Mouse (Mus musculus): ENCODE data around the gene Zkscan3. TPM values are rescaled to one million over a fixed set of nuclear protein-coding genes. Genes with fewer than 3 reads are reported as not detected.

Gene Zkscan3
- total and polyA plus RNA-seq, 2 experiments: 14.5 to 33.1 TPM

- TF ChIP-seq POLR2A (IDR thresholded peaks at IDR 0.05; ENCODE audit: extremely low read depth, insufficient read depth, low read length): no peak
- H3K36me3 ChIP-seq (ENCODE audit: control insufficient read depth, insufficient read depth, low read length): no peaks in the 10 kb centered on the region
- no peak overlapping the region for H3K9ac ChIP-seq (ENCODE audit: low read depth, low read length)
- no peak overlapping the region for H3K27ac ChIP-seq (replicated peaks; ENCODE audit: insufficient read depth, low read depth, low read length)
- H3K79me2 ChIP-seq (ENCODE audit: control insufficient read depth, insufficient read depth, low read length): no peaks in the 10 kb centered on the region
- no peaks in the 10 kb centered on the region; the same call in 1 of the 2 replicates for H3K4me1 ChIP-seq (ENCODE audit: control insufficient read depth, insufficient read depth, low read length)
- DNase-seq (ENCODE audit: extremely low read depth, low read depth, low spot score): no peak
- no peaks in the 10 kb centered on the region for H3K27me3 ChIP-seq (ENCODE audit: control insufficient read depth, insufficient read depth, low read length)
- H3K4me3 ChIP-seq (ENCODE audit: insufficient read depth, low read depth, low read length): no peak overlapping the region
These were observed 52.0 kb downstream of the Zkscan3 start for GRCm38 (mm10) chr13:21350593-21350992.

- TF ChIP-seq CTCF (IDR thresholded peaks at IDR 0.05; ENCODE audit: low read depth, low read length) (no peak), POLR2A (IDR thresholded peaks at IDR 0.05; ENCODE audit: extremely low read depth, insufficient read depth, low read length) (no peak)
- 82% methylated on average over 1 of the region's 1 CpGs for WGBS
These were observed 55.9 kb downstream of the Zkscan3 start, which contains the start of gene Olfr1367 for GRCm38 (mm10) chr13:21346610-21347009. Gene Olfr1367 (plus strand): TSS chr13:21346910.

More at GRCm38 (mm10) chr13:21346610-21347009, 55.9 kb downstream of the Zkscan3 start, which contains the start of gene Olfr1367:
- Histone ChIP-seq H3K4me1 (ENCODE audit: control insufficient read depth, insufficient read depth, low read length) (no peaks in the 10 kb centered on the region; the same call in 1 of the 2 replicates), H3K27me3 (ENCODE audit: control insufficient read depth, insufficient read depth, low read length) (no peaks in the 10 kb centered on the region), H3K79me2 (ENCODE audit: control insufficient read depth, insufficient read depth, low read length) (no peaks in the 10 kb centered on the region), H3K27ac (replicated peaks; ENCODE audit: insufficient read depth, low read depth, low read length) (no peak within 1 kb of the TSS), H3K36me3 (ENCODE audit: control insufficient read depth, insufficient read depth, low read length) (no peaks in the 10 kb centered on the region), H3K9ac (ENCODE audit: low read depth, low read length) (no peak within 1 kb of the TSS), H3K4me3 (ENCODE audit: insufficient read depth, low read depth, low read length) (no peak within 1 kb of the TSS)
- no peak for DNase-seq (ENCODE audit: extremely low read depth, low read depth, low spot score)

Other genes with a start within 250 kb of the Zkscan3 start
- 9.4 and 16.4 TPM in 2 replicates for gene Trim27, start 223.3 kb downstream of the Zkscan3 start, total RNA-seq (2014; rRNA removed)
- gene Trim27, start 223.3 kb downstream of the Zkscan3 start, polyA plus RNA-seq (2012; rRNA removed): 33.9 and 39.5 TPM in 2 replicates
- gene Gpx5, start 110.0 kb downstream of the Zkscan3 start, total RNA-seq (2014; rRNA removed): not detected in 2 replicates
- gene Gpx5, start 110.0 kb downstream of the Zkscan3 start, polyA plus RNA-seq (2012; rRNA removed): not detected in 2 replicates
- 0.27 and 1.0 TPM in 2 replicates for gene Gpx6, start 90.6 kb downstream of the Zkscan3 start, total RNA-seq (2014; rRNA removed)
- 0.55 and 0.70 TPM in 2 replicates for gene Gpx6, start 90.6 kb downstream of the Zkscan3 start, polyA plus RNA-seq (2012; rRNA removed)
- not detected in 2 replicates for gene Olfr1367, start 55.8 kb downstream of the Zkscan3 start, total RNA-seq (2014; rRNA removed)
- not detected in 2 replicates for gene Olfr1367, start 55.8 kb downstream of the Zkscan3 start, polyA plus RNA-seq (2012; rRNA removed)
- gene Zscan12, start 39.9 kb downstream of the Zkscan3 start, total RNA-seq (2014; rRNA removed): 5.4 and 6.0 TPM in 2 replicates
- gene Zscan12, start 39.9 kb downstream of the Zkscan3 start, polyA plus RNA-seq (2012; rRNA removed): 1.0 and 1.2 TPM in 2 replicates
- gene Pgbd1, start 38.3 kb upstream of the Zkscan3 start, total RNA-seq (2014; rRNA removed): 0.60 and 0.83 TPM in 2 replicates
- 0.20 and 0.26 TPM in 2 replicates for gene Pgbd1, start 38.3 kb upstream of the Zkscan3 start, polyA plus RNA-seq (2012; rRNA removed)
- gene Zscan26, start 51.0 kb upstream of the Zkscan3 start, total RNA-seq (2014; rRNA removed): 30.8 and 33.4 TPM in 2 replicates
- 7.5 and 12.1 TPM in 2 replicates for gene Zscan26, start 51.0 kb upstream of the Zkscan3 start, polyA plus RNA-seq (2012; rRNA removed)
- 0.27 and 0.55 TPM in 2 replicates for gene Nkapl, start 65.8 kb upstream of the Zkscan3 start, total RNA-seq (2014; rRNA removed)
- gene Nkapl, start 65.8 kb upstream of the Zkscan3 start, polyA plus RNA-seq (2012; rRNA removed): 0.13 and 0.29 TPM in 2 replicates
- gene Zkscan4, start 76.2 kb upstream of the Zkscan3 start, total RNA-seq (2014; rRNA removed): 0.47 and 1.0 TPM in 2 replicates
- 0.09 and 0.29 TPM in 2 replicates for gene Zkscan4, start 76.2 kb upstream of the Zkscan3 start, polyA plus RNA-seq (2012; rRNA removed)
- gene Gm10065, start 76.7 kb upstream of the Zkscan3 start, total RNA-seq (2014; rRNA removed): not detected in 2 replicates
- not detected in 2 replicates for gene Gm10065, start 76.7 kb upstream of the Zkscan3 start, polyA plus RNA-seq (2012; rRNA removed)
- gene AK157302, start 92.5 kb upstream of the Zkscan3 start, total RNA-seq (2014; rRNA removed): 0.27 and 0.28 TPM in 2 replicates
- 0.11 TPM in 1 of 2 replicates, not detected in the other for gene AK157302, start 92.5 kb upstream of the Zkscan3 start, polyA plus RNA-seq (2012; rRNA removed)
- 20.5 and 23.4 TPM in 2 replicates for gene Gm11273, start 98.7 kb upstream of the Zkscan3 start, total RNA-seq (2014; rRNA removed)
- gene Gm11273, start 98.7 kb upstream of the Zkscan3 start, polyA plus RNA-seq (2012; rRNA removed): 26.0 and 26.2 TPM in 2 replicates
- gene Zkscan8, start 128.4 kb upstream of the Zkscan3 start, total RNA-seq (2014; rRNA removed): 4.7 and 5.3 TPM in 2 replicates
- 1.5 and 1.7 TPM in 2 replicates for gene Zkscan8, start 128.4 kb upstream of the Zkscan3 start, polyA plus RNA-seq (2012; rRNA removed)
- not detected in 2 replicates for gene Olfr1366, start 140.1 kb upstream of the Zkscan3 start, total RNA-seq (2014; rRNA removed)
- not detected in 2 replicates for gene Olfr1366, start 140.1 kb upstream of the Zkscan3 start, polyA plus RNA-seq (2012; rRNA removed)
- not detected in 2 replicates for gene Olfr1535, start 157.1 kb upstream of the Zkscan3 start, total RNA-seq (2014; rRNA removed)
- not detected in 2 replicates for gene Olfr1535, start 157.1 kb upstream of the Zkscan3 start, polyA plus RNA-seq (2012; rRNA removed)
- not detected in 2 replicates for gene Olfr1364, start 179.0 kb upstream of the Zkscan3 start, total RNA-seq (2014; rRNA removed)
- gene Olfr1364, start 179.0 kb upstream of the Zkscan3 start, polyA plus RNA-seq (2012; rRNA removed): not detected in 2 replicates
- gene Olfr1362, start 211.3 kb upstream of the Zkscan3 start, total RNA-seq (2014; rRNA removed): not detected in 2 replicates
- not detected in 2 replicates for gene Olfr1362, start 211.3 kb upstream of the Zkscan3 start, polyA plus RNA-seq (2012; rRNA removed)
- gene Olfr11, start 239.8 kb upstream of the Zkscan3 start, total RNA-seq (2014; rRNA removed): not detected in 2 replicates
- gene Olfr11, start 239.8 kb upstream of the Zkscan3 start, polyA plus RNA-seq (2012; rRNA removed): not detected in 2 replicates